Mouse (Mus musculus) mouse trophoblast stem cell (cell line): ENCODE results near the gene Cxcl9.
"Not testable (repeated sequence)": the region's sequence is repeated elsewhere in the genome, so short reads cannot be mapped to it uniquely, and the experiment has no call there.

Experiments used
- in situ Hi-C, 2 experiments: fragments of 300-500 bp; cut with MseI, MboI; formaldehyde crosslinking; loops; 2 replicates in 1 of 2; 3 replicates in 1 of 2; pipeline ENCODE4 v1.15.1; 2025

Cxcl9 gene

GRCm38 (mm10) chr5:92327929-92328328 is at the start of gene Cxcl9:
Gene Cxcl9, minus strand, starts transcription at chr5:92328079.
- in situ Hi-C loops: no loop called here

GRCm38 (mm10) chr5:92376795-92377405 is 49.0 kb upstream of the Cxcl9 start:
- in situ Hi-C loops: no loop called here

GRCm38 (mm10) chr5:92375368-92375767 is 47.5 kb upstream of the Cxcl9 start:
- in situ Hi-C loops: no loop called here

DNA sequence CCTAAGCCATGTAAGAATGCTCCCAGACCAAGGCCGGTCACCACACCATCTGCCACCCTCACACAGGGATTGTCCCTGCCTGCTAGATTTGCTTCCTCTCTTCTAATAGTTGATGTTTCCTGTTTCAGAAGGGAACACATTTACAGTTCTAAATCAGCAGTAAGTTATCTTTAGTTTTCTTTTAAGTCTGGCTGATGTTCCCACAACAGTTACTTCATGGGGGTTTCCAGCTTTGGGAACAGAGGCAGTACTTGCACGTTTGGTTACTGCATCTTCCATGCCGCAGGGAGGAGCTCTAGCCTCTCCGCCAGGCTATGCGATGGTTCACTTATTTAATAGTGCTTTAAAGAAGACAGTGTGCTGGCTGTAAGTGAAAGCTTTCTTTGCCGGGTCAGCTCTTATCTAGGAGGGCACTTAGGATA is 46.9 kb upstream of the Cxcl9 start:
- in situ Hi-C loops: no loop called here

DNA sequence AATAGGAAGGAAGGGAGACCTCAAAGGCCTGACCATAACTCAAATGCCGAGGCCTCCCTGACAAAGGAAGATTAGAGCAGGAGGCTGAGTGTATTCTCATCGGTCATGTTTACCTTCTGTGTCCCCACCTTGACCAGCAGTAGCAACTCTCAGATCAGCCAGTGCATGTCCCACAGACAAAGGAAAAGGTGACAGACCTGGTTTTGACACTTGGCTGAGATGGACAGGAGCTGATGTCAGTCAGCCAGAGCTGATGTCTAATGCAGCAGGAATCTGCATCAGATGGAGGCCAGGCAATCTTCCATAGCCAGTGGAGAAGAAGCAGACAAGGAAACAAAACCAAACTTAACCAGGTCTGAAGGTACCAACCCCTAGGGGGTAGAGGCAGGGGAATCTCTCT is 44.7 kb upstream of the Cxcl9 start:
- in situ Hi-C loops: no loop called here

GRCm38 (mm10) chr5:92371361-92371976 is 43.6 kb upstream of the Cxcl9 start:
- in situ Hi-C loops: no loop called here

DNA sequence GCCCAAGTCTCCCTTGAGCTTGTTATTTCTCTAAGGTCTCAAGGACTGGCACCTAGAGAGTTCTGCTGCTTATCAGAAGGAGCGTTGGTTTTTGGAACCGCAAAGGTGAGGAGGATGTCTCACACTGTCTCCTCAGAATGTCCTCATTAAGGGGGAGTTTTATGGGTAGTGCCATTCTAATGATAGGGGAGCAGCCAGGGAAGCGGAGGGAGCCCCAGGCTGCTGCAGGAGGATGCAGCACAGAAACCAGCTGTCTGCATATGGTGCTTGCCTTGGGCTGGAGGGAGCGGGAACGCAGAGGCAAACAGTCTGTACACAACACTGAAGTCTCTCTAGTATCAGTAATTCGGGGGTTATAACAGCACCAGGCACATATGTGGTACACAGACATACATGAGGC is 43.0 kb upstream of the Cxcl9 start:
- in situ Hi-C loops: no loop called here

DNA sequence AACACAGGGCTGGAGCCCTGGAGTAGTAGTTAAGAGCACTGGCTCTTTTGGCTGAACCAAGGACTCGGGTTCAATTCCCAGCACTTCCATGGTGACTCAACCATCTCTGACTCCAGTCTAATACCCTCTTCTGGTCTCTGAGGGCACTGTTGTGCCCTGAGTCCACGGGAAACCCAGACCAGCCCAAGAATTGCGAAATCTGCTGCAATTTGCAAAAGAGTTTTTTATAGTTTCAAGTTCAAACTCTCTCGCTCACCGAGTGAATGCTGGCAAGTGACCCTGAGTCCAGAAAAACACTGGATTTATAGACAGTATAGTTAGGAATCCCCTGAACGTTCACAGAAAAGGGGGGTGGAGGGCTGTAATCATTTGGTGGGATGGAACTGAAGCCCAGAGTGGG is 42.5 kb upstream of the Cxcl9 start:
- in situ Hi-C loops: no loop called here

DNA sequence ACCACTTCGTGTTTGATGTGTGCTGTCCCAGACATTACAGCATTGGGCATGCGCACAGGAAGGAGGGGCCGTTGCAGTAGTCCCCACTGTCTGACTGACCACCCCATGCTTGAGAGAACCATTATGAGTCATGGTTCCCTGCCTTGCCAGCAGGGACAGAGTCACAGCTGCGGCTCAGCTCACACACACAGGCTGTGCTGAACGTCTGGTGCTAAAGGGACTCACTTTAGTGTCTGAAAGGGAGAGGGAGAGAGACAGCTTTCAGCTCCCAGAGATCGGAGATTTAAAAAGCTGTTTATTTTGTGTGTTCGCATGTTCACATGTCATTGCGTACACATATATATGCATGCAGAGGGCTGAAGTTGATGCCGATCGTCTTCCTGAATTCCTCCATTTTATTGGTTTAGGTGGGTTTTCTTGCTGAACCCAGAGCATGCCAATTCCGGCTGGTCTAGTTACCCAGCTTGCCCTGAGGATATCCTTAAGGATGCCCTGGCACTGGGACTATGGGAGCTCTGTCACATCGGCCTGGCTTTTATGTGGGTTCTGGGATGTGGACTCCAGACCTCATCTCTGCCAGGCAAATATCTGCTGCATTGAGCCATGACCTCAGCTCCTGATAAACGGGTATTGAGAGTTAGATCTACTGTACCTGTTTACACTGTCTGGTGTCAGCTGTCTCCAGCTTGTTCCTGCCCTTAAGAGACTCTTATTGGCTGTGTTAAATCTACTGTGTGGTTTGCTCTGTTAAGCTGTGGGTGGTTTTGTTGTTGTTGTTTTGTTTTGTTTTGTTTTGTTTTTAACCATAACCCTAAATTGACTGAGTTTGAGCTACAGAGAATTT is 41.5 kb upstream of the Cxcl9 start:
- in situ Hi-C loops: no loop called here

DNA sequence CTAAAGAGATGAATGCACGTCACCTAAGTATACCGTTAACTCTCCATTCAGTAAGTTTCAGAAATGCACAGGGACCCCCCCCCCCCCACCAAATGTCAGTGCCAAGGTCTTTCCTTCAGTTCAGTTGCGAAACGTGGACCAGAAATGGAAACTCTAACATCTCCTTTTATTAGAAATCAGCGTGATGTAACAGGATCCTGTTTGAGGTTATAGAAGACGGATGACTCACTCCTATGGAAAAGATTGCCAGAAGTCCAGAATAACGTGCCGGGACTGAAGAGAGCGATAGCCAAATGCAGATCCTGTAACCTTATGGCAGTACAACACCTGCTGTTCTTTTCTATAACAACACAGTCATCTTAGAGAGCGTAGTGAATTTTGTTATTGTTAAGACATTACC is 40.5 kb upstream of the Cxcl9 start:
- in situ Hi-C loops: no loop called here

DNA sequence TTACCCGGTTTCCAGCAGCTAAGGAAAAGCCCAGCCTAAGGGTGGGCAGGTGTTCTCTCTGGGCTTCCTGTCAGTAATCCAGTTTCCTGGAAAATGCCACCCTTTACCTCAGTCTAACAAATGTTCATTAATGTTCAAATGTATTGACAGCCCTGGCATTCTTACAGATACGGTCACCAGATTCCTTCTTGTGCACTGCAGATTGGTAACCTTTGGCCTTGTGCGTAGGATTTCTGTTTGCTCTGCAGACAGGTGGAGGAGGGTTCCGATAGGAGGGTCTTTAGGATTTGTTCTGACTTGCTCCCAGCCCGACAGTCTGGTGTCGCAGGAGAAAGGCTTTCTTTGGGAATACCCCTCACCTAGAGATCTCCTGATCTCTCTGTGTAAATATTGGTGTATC is 38.7 kb upstream of the Cxcl9 start:
- in situ Hi-C loops: no loop called here

DNA sequence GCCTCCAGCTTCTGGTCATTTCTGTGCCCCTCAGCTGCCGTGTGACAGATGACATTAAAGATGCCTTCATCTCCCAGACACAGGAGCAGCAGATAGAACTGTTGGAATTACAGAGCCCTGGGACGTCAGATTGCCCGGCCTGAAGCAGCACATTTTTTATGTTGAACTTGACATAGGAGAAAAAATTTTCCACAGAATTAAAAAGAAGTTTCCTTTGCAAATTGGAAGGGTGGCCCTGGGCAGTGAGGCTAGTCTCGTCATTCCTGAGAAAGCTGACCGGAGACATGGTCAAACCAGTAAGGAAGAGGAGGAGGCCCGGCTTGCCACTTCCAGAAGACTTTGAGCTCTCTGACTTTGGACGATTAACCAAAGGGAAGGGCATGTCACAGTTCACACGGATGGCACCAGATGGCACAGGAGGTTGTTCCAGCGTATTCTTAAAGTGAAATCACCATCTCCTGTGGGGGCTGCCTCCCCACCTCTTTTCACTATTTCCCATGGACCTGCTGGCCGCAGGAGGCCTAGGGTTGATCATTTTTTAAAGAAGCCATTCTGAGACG is 37.3 kb upstream of the Cxcl9 start:
- in situ Hi-C loops: no loop called here

- in situ Hi-C loops: no loop called here
Measured at GRCm38 (mm10) chr5:92364011-92364410, 36.1 kb upstream of the Cxcl9 start.

DNA sequence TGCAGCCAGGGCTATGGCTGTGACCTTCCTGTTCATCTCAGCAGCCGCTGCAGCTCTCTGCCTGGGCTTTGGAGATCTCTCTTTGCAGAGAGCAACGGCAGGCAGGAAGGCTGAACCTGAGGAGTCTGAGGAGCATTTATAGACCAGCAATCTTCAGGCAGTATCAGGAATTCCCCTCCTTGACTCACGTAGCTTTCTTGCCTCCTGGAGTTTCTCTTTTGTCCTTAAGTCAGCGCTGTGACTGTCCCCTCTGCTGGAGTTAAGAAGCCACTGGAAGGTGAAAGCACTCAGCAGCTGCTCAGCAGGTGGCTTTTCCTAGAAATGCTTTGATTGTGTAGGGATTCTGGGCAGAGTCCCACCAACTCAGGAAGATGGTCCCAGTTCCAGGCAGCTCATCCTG is 35.3 kb upstream of the Cxcl9 start:
- in situ Hi-C loops: no loop called here

- in situ Hi-C loops: no loop called here
Measured at GRCm38 (mm10) chr5:92358767-92359455, 31.0 kb upstream of the Cxcl9 start.

DNA sequence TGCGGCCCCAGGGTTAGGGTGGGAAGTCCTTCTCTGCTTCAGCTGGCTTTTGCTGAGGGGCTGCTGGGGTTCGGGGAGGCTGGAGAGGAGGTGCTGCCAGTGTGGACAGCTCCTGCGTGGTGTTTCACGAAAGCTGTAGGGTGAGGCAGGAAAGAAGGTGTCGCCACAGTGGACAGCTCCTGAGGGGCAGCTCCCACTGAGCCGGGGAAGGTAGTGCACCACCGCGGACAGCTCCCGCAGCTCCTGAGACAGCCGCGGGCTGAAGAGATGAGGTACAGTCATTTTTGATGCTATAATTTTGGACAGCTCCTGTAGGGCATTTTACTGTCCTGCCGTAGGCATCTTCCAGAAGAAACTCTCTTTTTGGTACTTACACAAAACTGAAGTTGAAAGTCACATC is 30.2 kb upstream of the Cxcl9 start:
- in situ Hi-C loops: no loop called here

GRCm38 (mm10) chr5:92353517-92353916 is 25.6 kb upstream of the Cxcl9 start:
- in situ Hi-C loops: no loop called here

DNA sequence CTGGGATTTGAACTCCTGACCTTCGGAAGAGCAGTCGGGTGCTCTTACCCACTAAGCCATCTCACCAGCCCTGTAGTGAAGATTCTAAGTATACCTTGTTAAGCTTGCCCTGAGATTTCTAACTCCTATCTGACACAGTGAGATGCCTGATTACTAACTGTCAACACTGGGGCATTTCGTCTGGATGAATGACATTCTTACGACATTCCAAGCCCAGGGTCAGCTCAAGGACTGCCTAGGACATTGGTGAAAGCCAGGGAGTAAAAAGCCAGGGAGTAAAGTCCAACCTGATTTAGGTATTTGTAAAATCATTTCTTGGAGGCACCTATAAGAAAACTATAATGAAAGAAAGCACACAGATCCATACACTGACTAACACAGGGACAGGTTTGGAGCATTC is 24.8 kb upstream of the Cxcl9 start:
- in situ Hi-C loops: not testable (repeated sequence)

DNA sequence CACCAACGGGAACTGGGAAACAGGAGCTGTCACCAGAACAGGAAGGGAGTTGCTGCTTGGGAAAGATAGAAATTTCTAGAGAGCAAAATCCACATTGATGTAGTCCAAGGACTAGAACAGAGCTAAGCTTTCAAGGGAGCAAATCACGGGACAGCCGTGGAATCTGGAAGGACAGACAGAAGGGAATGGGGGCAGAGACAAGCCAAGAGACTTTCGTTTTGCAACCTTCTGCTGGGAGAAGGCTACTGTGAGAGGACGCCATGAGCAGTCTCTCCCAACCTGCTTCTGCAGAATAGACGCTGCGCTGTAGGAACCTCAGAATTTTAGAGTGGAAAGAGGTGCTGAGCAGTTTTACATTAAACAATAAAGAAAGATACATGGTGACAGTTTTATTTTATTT is 21.9 kb upstream of the Cxcl9 start:
- in situ Hi-C loops: no loop called here

DNA sequence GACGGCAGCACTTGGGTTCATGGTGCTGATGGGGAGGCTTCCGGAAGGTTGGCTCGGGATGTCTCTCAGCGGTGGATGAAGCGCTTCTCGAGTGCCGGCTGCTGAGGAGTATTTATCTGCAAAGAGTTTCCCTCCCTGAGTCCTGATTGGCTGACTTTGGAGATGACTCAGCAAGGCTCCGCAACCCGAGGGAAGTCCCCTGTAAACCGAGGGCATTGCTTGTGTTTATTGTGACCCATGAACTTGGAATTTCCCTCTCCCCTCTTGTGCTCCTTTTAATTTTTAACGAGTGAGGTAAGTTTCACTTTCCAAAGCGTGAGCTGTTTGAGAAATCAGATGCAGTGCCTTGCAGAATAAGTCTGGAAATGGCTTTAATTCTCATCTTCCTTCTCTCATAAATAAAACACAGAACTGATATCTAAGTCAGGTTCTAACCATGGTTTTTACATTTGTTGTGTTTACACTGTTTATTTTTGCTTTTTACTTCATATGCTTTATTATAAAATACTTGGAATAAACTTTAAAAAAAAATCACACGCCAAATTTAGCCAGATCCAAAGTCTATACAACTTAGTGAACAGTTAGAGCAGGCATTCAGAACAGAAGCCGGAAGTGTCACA is 21.0 kb upstream of the Cxcl9 start, which contains the start of gene Cxcl10:
Gene Cxcl10 (minus strand): TSS at position 96 of the 620 bp plus-strand sequence.
- in situ Hi-C loops: no loop called here

DNA sequence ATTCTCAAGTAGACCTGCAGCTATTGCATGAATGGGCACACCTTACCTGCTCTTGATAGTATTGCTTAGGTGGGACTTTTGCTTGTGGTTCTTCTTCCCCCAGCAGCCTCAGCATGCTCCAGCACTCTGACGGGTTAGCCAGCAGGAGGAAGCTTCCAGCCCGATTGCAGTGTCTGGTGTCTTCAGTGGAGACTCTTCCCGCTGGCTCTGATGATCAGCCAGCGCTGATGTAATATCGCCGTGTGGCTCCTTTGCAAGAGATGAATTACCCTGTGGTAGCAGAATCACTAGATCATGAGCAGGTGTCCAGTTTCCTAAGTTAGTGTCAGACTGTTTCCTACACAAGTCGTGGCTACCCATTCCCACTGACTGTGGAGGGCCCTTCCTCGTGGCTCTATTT is 17.1 kb upstream of the Cxcl9 start:
- in situ Hi-C loops: no loop called here
